Mouse (Mus musculus): ENCODE results near the gene Sobp.
A peak's percentile ranks its signal among the peaks of the same experiment; 100 is the strongest.

Sobp gene

GRCm38 (mm10) chr10:43084087-43084366 lies 90.3 kb downstream of the Sobp start:
- DNase-seq: no peak

GRCm38 (mm10) chr10:43083288-43084086 lies 90.8 kb downstream of the Sobp start:
- no peak for DNase-seq

GRCm38 (mm10) chr10:43081316-43081715 lies 93.0 kb downstream of the Sobp start:
- DNase-seq: no peak

DNA sequence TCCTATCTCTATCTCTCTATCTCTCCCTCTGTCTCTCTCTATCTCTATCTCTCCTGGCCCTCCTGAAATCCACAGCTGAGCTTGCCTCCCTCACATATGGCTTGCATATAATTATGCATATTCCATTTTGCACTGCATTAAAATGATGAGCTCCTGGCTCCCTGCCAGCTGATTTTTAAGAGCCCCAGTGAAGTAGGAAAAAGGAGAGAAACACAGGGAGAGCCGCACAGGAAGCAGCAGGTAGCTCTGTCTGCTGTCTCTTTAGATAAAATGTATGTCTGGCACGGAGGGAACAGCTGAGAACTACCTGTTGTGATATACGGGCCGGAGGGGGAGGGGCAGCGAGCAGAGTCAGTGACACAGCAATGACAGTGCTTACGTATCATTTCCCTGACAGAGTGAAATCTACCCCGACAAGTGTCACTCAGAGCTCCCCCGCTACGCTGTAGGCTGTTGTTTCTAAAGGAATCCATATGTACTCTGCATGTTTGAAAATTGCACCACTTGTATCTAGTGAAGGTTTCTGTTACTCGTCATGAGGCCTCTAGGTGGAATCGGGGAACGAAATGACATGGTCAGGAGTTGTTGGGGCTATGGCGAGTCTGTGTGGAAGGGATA lies 98.7 kb downstream of the Sobp start:
- DNase-seq: no peak

DNA sequence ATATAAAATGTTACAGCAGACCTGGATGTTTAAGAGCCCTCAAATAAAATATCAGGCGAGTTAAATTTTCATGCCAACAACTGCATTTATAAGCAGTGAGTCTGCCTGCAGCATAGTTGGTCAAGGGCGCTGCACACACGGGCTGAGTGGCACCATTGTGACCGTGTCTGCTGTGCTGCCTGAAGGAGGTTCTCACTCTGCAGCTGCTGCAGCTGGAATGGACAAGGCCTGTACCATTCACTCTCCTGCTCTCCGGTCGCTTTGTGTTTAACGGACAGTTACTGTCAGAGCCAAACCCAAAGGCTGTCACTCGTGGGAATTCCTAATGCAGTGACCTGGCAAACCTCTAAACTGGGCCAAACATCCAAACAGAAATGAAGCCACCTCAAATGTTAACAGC lies 101.0 kb downstream of the Sobp start:
- peak; percentile 19 for DNase-seq

GRCm38 (mm10) chr10:43070893-43071292 lies 103.4 kb downstream of the Sobp start:
- DNase-seq: no peak

DNA sequence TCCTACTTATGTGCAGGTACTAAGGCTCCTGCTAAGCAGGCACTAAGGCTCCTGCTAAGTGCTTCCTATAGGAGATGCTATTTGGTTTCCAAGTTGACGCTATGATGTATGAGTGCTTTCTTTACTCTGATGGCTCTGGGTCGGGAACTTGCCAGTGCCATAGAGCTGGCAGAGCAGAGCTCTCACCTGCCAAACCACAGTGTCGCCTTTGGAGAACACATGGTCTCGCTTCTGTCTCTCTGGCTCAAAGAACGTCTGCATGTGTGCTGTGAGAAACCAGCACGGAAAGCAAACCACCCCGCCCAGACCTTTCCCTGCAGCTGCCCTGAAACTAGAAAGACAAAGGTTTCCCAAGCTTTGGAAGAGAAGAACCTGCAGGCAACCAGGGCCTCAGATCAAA lies 109.0 kb downstream of the Sobp start:
- DNase-seq: no peak

DNA sequence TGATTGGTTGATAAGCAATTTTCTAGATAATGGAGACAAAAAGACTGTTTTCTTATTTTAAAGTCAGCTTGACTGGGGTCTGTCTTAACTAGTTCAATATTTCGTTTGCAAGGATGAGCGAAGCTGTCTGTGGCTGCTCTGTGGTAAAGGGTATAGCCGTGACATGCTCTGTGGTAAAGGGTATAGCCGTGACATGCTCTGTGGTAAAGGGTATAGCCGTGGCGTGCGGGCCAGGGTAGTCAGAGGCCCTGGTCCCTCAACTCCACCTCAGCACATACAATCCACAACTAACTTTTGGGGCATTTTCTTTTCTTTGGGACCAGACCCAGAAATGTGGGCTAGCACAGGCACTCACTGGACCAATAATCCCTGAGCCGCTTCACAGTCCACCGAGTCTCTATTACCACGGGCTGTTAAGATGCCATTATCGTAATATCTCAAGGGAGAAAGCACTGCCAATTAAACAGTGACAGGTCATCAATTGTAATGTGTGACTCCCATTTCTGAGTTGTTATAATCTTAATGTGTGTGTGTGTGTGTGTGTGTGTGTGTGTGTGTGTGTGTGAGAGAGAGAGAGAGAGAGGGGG lies 112.7 kb downstream of the Sobp start:
- no peak for DNase-seq

DNA sequence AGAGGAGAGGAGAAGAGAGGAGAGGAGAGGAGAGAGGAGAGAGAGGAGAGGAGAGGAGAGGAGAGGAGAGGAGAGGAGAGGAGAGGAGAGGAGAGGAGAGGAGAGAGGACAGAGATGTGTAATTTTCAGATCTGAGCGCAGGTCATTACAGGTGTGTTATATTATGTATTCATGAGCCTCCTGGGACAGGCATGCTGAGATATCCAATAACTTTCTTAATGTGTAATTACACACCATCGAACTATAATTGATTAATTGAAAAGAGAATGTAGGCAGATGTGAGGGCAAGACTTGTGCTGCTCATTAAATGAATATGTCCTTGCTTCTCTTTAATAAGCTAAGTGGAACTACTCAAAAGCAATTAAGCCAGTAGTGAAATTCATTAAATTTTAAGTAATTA lies 118.9 kb downstream of the Sobp start:
- no peak for DNase-seq

- no peak for DNase-seq
Measured at GRCm38 (mm10) chr10:43054776-43055175, 119.6 kb downstream of the Sobp start.

- DNase-seq: no peak
Measured at GRCm38 (mm10) chr10:43053861-43054560, 120.3 kb downstream of the Sobp start.

GRCm38 (mm10) chr10:43052462-43052861 lies 121.9 kb downstream of the Sobp start:
- no peak for DNase-seq

DNA sequence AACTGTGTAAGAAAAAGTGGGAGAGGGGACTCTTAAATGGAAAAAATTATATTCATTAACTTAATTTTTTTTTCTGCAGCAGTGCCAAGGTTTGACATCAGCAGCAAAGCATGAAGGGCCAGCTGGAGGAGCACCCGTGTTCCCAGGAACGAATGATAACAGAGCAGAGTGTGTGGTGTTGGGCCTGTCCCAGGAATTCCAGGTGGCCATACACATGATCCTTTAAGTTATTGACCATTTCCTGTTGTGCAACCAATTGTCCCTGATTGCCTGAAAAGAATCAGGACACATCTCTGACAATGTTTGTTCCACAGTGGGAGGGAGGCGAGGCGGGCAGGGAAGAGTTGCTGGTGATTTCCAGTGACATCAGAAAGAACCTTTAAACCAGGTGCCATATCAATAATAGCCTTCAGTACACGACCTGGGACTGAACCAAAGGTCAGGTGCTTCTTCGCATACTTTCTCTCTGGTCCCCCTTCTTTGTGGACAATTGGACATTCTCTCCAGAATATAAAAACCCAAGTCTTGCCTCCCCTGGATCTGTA lies 126.5 kb downstream of the Sobp start:
- no peak for DNase-seq

DNA sequence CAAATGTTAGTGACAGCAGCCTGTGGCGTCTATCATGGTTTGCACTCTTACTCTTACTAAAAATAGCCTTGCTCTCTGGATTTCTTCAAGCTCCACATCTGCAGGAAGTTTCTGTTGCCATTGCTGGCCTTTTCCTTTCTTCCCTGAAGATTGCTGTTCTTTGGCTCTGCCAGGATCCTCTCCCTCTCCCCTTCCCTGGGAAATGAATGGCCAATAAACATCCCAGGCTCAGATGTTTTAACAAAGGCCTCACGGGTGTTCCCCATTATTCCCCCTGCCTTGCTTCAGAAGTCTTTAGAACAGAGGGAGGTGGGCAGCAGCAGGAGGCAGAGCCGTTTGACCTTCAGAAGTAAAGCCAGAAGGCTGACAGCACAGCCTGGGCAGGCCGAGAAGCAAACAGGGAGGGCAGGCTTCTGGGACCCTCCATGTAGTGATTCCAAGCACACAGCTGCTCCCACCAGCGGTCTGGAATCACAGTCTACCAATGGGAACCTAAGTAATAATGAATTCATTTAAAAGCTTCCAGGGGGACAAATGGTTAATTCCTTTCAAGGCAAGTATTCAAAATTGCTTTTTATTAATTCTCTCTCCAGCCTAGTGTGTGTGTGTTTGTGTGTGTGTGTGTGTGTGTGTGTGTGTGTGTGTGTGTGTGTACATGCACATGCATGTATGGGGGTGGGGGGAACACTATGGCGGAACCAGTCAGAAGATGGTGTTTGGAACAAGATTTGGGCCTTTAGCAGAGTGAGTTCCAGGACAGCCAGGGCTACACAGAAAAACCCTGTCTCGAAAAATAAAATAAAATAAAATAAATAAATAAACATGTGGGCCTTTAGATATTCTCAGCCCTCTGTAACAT lies 130.8 kb downstream of the Sobp start:
- peak; percentile 76 for DNase-seq

DNA sequence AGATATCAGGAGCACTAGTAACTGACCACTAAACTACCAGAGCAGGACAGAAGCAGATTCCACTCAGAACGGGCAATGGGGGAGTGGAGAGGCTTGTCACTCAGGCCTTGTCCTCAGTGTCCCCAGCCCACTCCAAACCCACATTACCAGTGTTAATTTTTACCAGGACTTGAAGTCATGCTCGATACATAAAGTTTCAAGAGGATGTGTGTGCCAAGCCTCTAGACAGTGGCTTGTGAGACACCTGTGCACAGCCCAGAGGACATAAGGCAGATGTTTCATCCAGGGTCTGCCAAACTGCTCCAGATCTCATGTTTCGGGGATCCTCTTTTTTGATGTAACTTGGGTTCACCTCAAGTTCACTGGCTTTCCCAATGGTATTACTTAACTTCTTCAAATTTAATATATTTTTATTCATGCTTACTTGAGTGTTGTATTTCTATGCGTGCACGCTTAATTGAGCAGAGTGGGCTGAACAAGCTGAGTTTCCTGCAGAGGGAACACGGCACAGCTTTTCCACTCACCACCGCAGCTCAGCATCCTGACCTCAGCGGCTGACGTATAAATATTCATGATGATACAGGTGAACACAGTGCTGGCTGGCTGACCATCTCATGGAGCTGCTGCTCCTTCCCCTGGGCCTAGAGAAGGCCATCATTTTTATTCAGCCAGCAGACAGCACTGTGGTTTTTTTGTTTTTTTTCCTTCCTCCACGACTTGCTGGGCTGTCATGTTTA lies 131.6 kb downstream of the Sobp start:
- DNase-seq: no peak

- no peak for DNase-seq
Measured at GRCm38 (mm10) chr10:43041794-43042193, 132.5 kb downstream of the Sobp start.

DNA sequence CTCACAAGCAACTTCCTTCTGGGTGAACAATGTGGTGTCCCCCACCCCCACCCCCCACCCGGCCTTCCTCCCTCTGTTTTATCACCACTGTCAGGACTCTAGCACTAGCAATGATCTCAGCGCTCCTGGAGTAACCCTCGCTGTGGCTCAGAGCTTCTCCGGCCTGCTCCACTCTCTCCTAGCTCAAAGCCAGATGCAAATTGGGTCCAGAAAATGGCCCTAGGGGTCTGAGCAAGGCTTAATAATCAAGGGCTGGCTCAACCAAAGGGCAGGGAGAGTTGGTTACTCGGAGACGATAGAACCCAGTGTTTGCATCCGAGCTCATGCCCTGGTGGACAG lies 136.9 kb downstream of the Sobp start:
- DNase-seq: peak; percentile 34

- peak; percentile 39 for DNase-seq
Measured at GRCm38 (mm10) chr10:43036646-43037454, 137.5 kb downstream of the Sobp start.

DNA sequence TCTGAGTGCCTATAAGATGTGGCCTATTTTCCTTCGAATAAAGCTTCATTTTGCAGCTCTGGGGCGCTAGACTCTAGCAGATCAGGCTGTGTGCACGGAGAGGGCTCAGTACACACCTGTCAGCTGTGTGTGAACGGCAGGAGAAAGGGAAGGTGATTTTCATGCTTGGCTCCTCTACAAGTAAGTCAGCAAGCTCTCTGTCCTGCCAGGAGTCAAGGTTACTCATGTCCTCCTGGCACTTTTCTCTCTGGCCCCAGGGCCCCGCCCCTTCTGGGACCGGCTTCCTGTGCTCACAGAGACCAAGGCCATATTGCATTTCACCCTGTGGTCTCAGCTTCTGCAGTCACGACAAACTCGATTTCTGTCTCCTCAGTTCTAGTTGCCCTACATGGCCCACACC lies 138.8 kb downstream of the Sobp start:
- no peak for DNase-seq

GRCm38 (mm10) chr10:43034811-43035210 lies 139.5 kb downstream of the Sobp start:
- DNase-seq: no peak
